Mouse (Mus musculus): ENCODE measurements around the gene Gm45713. TPM values are rescaled to one million over a fixed set of nuclear protein-coding genes. Genes with fewer than 3 reads are reported as not detected.
A peak's percentile ranks its signal among the peaks of the same experiment; 100 is the strongest.

The Gm45713 gene
- total RNA-seq, 2 experiments from 2014 or later, result 0.10 TPM; not detected in 1

DNA sequence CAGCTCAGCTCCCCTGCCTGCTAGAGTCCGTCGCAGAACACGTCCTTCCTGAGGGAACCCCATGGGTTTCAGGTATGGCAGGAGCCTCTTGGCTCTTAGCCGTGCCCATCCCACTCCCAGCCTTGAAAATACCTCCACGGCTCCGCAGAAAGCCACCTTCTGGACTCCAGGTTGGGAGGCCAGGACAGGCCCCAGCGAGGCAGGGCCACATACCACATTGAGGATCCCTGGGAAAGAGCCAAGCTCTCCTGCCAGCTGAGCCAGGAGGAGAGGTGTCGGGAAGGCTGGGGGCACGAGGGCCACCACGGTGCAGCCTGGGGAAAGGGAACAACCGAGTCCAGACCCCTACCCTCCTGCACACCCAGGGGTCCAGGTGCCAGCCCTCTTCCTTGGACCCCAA, 11.2 kb upstream of the Gm45713 start:
- ATAC-seq (replicated peaks; ENCODE audit: poor library complexity, severe bottlenecking), result no peak

DNA sequence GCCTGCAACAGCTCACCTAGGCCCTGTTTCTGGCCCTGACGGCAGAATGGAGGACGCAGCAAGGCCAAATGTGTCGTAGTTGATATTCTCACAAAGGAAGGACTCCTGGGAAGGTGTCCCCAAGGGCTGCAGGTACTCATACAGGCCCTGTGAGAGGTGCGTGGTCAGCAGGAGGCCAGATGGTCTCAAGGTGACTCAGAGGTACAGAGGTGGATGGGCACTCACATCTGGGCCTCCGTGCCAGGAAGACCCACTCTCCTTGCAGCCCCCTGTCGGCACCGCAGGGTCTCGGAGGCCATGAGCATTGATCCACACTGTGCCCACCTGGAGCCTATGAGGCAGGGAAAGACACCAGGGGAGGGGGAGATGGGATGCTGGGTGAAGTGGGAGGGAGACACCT, 9.4 kb upstream of the Gm45713 start:
- no peak for ATAC-seq (replicated peaks; ENCODE audit: poor library complexity, severe bottlenecking)

DNA sequence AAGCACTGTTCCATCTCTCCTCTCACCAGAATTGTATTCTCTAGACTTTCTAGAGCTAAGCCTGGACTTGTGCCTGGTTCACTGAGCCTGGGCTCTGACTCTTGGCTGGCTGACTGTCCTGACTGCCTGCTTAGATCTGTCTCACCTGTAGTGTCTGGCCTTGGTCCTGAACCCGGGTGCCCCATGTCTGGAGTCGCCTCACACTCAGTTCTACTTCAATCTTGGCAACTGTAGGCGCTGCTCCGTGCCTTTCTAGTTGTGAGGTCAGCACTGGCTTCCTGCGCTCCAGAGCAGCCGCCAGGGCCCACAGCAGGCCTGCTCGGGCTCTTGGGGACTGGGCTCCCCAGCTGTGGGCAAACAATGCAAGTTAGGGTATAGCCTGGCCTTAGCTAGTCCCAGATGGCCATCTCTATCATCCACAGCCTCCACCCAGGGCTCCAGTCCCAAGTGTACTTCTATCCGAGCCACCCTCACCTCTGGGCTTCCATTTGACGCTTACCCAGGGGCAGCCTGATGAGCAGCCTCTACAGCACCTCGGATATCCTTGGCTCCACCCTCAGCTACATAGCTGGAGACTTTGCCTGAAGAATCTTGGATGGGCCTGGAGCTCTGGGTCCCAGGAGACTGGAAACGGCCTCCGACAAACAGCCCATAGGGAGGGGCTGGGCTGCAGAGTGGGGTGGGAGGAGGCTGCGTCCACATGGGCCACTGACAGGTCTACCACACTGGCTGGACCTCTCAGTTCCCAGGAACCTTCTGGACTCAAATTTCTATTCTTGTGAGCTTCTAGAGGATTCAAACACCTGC, 8.5 kb upstream of the Gm45713 start:
- no peak for ATAC-seq (replicated peaks; ENCODE audit: poor library complexity, severe bottlenecking)

DNA sequence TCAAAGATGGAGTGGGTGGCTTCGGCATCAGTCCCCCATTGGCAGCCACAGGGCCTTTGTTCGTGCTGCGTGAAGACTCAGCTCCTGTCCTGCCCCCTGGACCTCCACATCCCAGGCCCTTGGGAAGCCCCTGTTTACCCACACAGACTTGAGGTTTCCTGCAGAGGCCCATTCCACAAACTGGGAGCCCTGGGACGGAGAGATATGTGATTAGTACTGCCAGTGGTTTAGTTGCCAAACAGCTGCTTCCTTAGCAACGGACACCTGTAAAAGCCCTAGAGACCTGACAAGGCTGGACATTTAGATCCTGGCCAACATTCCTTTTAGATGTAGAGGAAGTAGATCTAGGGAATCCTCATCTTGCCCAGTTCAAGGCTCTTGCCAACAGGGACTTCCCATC, 5.9 kb upstream of the Gm45713 start:
- no peak for ATAC-seq (replicated peaks; ENCODE audit: poor library complexity, severe bottlenecking)

DNA sequence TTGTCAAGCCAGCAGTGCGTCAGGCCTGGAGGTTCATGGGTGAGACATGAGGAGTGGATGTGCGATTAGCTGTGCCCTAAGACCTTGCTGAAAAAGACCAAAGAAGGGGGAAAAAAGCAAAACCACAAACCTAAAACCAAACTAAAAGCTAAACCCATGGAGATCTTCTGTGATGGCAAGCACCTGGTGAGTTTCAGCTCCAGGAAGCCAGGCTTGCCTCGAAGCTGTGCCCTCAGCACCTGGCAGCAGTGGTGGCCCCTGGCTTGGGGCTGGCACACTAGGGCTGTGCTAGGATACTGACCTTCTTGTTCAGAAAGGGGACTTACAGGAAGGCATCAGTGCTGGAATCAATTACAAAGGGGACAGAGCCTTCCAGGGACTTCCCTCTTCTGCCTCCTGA, 5.3 kb upstream of the Gm45713 start:
- ATAC-seq (replicated peaks; ENCODE audit: poor library complexity, severe bottlenecking), result no peak

DNA sequence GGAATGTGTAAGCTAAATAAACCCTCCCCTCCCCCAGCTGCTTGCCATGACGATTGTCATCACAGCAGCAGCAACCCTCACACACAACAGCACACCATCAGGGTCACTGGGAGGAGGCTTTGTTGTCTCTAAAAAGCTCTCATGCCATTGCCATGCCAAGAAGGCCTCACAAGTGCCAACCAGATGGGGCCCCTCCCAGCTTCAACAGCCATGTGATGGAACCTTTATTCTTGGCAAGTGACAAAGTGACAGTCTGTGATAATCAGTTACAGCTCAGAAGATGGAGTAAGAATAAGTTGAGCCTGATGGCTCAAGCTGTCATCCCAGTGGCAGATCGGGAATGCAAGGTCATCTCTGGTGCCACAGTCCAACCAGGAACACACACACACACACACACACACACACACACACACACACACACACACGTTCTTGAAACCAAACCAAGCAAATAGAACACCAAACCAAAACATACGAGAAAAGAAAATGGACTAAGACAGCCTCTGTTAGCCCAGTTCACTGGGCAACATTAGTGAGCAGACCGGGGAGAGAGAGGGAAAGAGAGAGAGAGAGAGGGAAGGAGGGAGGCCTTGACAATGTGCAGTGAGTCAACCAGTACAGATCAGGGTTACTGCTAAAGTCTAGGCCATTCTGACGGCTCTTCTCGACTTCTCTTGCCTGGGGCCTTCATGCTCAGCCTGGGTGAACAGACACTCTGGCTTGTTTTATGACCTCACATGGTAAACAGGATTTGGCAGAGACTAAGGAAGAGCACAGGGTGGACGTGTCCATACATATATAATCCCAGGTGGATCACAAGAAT, 4.1 kb upstream of the Gm45713 start:
- no peak for ATAC-seq (replicated peaks; ENCODE audit: poor library complexity, severe bottlenecking)

DNA sequence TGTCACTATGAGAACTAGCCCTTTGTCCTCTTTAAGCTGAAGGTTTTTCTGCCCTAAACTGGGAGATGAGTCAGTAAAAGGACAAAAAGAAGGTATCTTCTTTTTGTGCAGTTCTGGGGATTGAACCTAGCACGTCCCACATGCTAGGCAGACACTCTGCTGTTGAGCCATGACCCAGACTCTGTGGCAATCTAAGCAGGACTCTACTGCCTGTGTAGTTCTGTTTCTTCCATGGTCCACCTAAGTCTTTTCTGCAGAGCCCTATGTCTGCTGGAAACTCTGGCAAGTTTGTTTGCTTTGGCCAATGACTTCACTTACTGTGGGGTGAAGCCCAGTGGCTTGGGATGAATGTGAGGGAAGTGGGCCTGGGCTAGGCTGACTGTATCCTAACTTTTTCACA, 2.4 kb upstream of the Gm45713 start:
- no peak for ATAC-seq (replicated peaks; ENCODE audit: poor library complexity, severe bottlenecking)

DNA sequence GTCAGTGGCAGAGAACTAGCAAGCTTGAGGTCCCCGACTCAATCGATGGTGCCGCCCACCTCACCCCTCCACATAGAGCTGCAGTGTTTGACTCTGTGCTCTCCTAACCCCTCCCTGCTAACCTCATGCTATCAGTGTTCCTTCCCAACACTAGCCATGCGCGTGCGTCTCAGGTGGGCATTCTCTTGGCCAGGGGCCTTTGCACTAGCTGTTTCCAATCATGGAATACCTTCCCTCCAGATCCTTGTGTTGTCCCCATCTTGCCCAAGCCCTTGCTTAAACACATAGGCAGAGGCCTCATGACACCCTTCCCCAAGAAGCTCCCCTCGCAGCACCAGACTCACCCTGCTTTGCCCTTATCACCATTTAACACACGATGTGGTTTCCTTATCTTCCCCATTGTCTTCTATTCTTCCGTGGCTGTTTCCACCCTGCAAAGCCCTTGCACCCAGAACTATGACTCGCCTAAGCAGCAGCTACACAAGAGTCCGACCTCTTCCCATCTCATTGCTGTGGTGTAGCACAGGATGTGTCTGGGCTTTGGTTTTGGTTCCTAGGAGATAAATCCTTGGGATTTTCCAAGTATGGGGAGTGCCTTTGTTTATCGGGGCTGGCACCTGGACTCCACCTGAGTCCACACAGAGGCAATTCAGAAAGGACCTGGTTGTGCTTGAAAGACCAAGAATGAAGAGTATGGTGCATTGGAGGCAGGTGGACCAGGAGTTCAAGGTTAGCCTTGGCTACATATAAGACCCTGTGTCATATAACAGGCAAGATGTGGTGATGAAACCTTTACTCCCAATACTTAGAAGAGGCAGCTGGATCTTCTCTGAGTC, 1.4 kb upstream of the Gm45713 start:
- peak; percentile 26 for ATAC-seq (replicated peaks; ENCODE audit: poor library complexity, severe bottlenecking)

DNA sequence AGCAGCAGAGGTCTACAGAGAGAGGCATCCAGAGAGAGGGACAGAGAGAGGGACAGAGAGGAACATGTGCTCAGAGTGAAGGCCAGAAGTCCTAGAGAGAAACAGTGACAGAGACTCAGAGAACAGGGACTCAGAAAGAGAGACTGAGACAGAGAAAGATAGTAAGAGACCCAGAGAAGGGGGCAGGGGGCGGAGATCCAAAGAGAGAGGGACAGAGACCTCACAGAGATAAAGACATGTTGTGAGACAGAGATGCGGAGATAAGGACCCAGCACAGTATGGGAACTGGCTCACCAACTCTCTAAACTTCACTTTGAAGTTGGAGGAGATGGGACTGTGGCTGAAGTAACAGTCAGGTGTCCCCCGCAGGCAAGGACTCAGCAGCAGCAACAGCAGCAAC, 661 bp downstream of the Gm45713 start:
- ATAC-seq (replicated peaks; ENCODE audit: poor library complexity, severe bottlenecking), result no peak

DNA sequence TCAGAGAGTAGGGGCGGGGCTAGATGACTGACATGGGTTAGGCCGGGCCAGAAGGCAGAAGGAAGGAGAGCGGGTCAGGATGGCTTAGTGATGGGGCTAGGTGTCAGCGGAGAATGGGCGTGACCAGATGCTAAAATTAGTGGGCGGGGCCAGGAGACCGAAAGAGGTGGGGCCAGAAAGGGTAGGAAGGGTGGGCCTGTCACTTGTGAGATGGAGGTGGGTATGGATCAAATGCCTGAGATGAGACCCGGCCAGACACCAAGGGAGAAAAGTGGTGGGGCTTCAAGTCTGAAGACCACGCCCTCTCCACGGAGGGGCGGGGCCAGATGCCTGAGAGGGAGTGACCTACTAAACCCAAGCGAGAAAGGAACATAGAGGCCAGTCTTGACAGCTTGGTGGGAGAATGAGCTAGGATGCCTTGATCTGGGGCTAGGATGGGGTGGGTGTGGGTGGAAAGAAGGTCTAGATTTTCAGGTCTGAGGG, 1.4 kb downstream of the Gm45713 start:
- ATAC-seq (replicated peaks; ENCODE audit: poor library complexity, severe bottlenecking), result peak; percentile 38

DNA sequence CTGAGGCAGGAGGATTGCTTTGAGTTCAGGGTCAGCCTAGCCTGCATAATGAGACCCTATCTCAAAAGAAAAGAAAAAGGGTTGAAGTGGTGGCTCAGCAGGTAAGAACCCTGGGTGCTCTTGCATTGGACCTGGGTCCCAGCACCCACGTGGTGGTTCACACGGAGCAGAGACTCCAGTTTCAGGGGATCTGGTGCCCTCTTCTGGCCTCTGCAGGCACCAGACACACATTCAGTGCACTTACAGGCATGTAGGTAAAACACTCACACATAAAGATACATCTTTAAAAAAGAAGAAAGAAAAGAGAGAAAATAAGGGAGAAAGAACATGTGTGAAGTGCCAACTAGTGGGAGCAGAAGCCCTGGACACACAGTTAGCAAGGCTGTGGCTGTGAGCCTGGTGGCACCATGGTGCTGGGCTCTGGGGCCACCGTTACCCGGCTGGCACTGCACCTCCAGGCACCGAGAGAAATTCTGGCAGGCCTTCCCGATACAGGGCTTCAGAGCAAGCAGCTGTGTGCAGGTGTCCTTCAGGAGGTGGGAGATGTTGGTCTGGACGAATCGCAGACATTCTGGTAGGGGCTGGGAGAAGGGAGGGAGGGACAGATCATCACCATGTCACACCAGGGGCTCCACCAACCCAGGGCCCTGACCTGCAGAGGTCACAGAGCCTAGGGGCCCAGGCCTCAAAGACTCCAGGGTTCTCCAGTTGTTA, 2.4 kb downstream of the Gm45713 start:
- ATAC-seq (replicated peaks; ENCODE audit: poor library complexity, severe bottlenecking), result no peak

DNA sequence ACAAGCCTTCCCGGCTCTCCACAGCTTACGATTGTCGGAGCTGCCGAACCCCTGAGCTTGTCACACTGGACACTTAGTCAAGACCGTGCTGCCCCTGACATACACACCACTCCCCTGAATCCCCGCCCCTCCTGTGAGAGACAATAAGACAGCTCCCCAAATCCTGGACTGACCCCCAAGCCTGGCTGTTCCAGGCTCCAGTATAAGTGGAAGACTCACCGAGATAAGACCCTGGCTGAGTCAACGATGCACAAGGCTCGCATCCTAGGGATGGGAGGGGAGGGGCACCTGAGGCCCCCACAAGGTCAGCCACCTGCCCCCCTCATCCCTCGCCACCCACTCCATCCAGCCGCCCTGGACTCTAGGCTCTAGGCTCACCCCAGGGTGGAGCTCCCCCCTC, 4.2 kb downstream of the Gm45713 start:
- ATAC-seq (replicated peaks; ENCODE audit: poor library complexity, severe bottlenecking), result no peak

DNA sequence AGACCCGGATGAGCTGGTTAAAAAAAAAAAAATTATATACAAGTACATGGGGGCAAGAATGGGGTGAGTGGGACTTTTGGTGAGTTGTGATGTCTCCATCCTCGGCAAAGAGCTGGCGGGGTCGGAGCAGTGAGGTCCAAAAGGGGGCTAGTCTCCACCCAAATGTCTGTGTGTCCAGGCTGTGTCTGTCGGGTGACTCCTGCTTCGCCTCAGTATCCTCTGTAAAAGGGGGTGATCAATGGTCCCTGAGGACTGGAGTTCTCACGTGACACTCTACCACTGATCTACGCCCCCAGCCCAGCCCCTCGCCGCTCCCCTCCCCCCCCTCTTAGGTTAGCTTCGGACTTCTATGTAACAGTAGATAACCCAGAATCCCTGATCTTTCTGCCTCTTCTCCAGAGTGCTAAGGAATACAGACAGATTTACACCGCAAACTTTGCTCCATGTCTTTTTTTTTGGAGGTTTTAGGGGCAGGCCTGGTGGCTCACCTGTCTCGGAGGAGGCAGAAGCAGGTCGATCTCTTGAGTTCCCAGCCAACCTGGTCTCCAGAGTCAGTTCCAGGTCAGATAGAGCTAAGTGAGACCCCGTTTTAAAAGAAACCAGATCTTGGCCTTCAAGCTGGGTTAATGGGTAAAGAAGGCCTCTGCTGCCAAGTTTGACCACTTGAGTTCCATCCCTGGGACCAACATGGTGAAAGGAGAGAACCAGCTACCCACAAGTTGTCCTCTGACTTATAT, 6.1 kb downstream of the Gm45713 start:
- no peak for ATAC-seq (replicated peaks; ENCODE audit: poor library complexity, severe bottlenecking)

DNA sequence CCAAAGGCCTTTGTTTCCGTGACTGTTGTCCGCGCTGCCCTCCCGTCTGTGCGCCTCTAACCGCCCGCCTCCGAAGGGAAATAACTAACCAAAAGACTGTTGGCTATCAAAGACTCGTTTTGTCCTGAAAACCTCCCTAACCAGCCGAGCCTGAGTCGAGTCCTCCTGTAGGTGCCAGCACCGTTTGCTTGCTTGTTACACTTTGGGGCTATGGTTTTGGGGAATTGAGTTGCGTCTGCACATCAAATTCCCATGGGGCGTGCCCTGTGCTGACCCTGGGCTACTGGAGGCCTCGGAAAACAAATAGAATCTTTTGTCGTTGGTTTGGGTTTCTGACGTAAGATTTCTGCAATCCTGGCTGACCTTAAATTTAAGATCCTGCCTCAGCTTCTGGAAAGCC, 6.7 kb downstream of the Gm45713 start:
- ATAC-seq (replicated peaks; ENCODE audit: poor library complexity, severe bottlenecking), result 0 out of 2 replicates have a peak, but pooled peaks have one; percentile 4

DNA sequence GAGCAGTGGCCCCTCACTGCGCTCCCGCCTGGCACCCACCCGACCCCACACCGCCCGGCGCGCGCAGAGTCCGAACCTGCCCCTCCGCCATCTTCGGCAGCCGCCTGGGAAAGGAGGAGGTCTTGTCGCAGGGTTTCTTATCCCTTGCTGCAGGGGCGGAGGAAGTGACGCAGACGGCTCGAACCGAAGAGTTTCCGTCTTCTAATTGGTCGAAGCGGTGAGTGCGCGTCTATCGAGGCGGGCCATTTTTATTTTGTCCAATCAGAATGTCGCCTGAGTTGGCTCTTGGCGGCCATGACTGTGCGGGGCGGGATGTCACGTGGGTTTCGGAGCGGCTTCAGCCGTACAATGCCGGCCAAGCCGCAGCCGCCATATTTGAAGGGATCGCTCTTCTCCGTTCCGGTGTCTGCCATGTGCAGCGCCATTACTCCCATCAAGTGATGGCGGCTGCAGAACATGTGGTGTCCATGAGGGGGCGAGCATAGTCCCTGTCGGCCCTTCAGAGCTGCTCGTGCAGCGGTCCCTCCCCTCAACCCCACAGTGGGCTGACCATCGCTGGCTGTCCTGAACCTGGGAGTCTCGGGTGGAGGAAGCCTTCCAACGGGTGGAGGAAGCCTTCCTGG, 7.3 kb downstream of the Gm45713 start, which contains the start of gene Rpl13a:
Gene Rpl13a, minus strand, starts transcription at position 138 of the 623 bp plus-strand sequence.
- ATAC-seq (replicated peaks; ENCODE audit: poor library complexity, severe bottlenecking), result peak; percentile 68

DNA sequence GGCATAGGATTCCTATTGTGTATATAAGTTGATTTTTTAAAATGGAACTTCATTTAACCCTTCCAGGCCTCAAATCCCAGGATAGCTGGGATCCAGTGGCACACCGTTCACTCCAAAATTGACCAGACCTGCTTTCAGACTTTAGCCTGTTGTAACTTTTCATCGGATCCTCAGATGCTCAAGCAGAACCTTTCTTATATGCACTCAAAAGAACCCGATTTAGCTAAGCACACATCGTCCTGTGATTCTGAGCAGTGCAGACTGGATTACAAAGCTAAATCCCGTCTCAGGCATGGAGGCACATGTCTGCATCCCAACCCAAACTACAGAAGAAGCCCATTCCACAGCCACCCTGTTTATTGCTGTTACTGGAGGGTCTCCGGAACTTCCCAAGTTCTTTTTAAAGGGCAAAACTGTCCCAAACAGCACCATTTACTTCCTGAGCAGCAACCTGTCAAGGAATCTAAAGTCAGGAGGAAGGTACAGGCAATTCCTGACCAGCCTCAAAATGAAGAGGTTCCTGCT, 8.3 kb downstream of the Gm45713 start:
- no peak for ATAC-seq (replicated peaks; ENCODE audit: poor library complexity, severe bottlenecking)

DNA sequence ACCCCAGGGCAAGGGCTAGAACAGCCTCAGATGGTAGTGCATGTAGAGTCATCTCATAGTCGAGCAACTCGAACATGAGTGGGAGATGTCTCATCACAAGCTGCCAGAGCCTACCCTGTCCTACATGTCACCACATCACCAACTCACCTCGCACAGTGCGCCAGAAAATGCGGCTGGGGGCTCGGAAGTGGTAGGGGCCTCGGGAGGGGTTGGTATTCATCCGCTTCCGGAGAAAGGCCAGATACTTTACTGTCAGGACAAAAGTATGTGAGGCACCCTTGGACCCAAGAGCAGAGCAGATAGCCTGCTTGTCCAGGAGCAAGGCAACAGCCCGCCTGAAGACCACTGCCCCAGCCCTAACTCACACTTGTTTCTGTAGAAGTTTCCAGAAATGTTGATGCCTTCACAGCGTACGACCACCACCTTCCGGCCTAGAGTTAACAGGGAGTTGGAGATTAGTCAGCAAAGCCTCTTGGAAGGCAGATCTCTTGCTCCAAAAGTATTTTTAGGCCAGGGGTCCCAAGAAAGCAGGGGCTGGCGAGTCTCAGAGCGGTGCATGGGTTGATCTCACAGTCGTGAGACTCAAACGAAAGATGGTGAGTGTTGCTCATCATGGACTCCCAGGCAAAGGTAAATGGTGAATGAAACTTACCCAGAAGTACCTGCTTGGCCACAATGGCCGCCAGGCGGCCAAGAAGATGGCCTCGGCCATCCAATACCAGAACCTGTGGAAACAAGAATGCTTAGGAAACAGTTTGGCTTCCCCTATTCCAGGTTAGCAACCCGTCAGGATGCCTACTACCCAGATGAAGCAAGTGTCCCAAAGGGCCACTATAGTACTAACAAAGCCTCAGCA, 9.0 kb downstream of the Gm45713 start:
- no peak for ATAC-seq (replicated peaks; ENCODE audit: poor library complexity, severe bottlenecking)
